Mouse (Mus musculus): ENCODE data around the gene Kif23. TPM values are rescaled to one million over a fixed set of nuclear protein-coding genes. Genes with fewer than 3 reads are reported as not detected.

Gene Kif23
- polyA plus RNA-seq, 1 experiment from 2014 or later, result 140 TPM

- ATAC-seq (ENCODE audit: insufficient number of reproducible peaks, insufficient read depth, low FRiP score, low read depth), result no peak
- H3K9me3 ChIP-seq (ENCODE audit: control insufficient read depth, low read depth, low read length), result no peaks in the 10 kb centered on the region
- H3K27me3 ChIP-seq (ENCODE audit: control insufficient read depth, insufficient read depth, low read length), result no peaks in the 10 kb centered on the region
- H3K4me3 ChIP-seq (ENCODE audit: low read depth, low read length), result no peak overlapping the region
- H3K4me2 ChIP-seq (replicated peaks; ENCODE audit: low read depth, low read length), result no peak overlapping the region
- H3K4me1 ChIP-seq (ENCODE audit: control insufficient read depth, insufficient read depth, low read length), result no peaks in the 10 kb centered on the region
- no peak overlapping the region for H3K27ac ChIP-seq (ENCODE audit: low read length)
- WGBS, result 71% methylated on average over 8 of the region's 8 CpGs
- H3K9ac ChIP-seq (replicated peaks; ENCODE audit: low read depth, low read length), result no peak overlapping the region
- H3K36me3 ChIP-seq (ENCODE audit: control insufficient read depth, insufficient read depth, low read length), result no peaks in the 10 kb centered on the region
Measured at GRCm38 (mm10) chr9:61872246-61872941, 74.2 kb downstream of the Kif23 start.

GRCm38 (mm10) chr9:61871839-61872238, 74.7 kb downstream of the Kif23 start:
- Histone ChIP-seq H3K4me2 (replicated peaks; ENCODE audit: low read depth, low read length) (no peak overlapping the region), H3K4me3 (ENCODE audit: low read depth, low read length) (no peak overlapping the region), H3K9me3 (ENCODE audit: control insufficient read depth, low read depth, low read length) (no peaks in the 10 kb centered on the region), H3K36me3 (ENCODE audit: control insufficient read depth, insufficient read depth, low read length) (no peaks in the 10 kb centered on the region), H3K9ac (replicated peaks; ENCODE audit: low read depth, low read length) (no peak overlapping the region), H3K27me3 (ENCODE audit: control insufficient read depth, insufficient read depth, low read length) (no peaks in the 10 kb centered on the region), H3K27ac (ENCODE audit: low read length) (no peak overlapping the region), H3K4me1 (ENCODE audit: control insufficient read depth, insufficient read depth, low read length) (no peaks in the 10 kb centered on the region)
- ATAC-seq (ENCODE audit: insufficient number of reproducible peaks, insufficient read depth, low FRiP score, low read depth), result no peak
- WGBS, result 74% methylated on average over 6 of the region's 6 CpGs

GRCm38 (mm10) chr9:61867659-61868058, 78.9 kb downstream of the Kif23 start:
- H3K4me3 ChIP-seq (ENCODE audit: low read depth, low read length), result no peak overlapping the region
- no peak overlapping the region for H3K4me2 ChIP-seq (replicated peaks; ENCODE audit: low read depth, low read length)
- no peaks in the 10 kb centered on the region for H3K4me1 ChIP-seq (ENCODE audit: control insufficient read depth, insufficient read depth, low read length)
- ATAC-seq (ENCODE audit: insufficient number of reproducible peaks, insufficient read depth, low FRiP score, low read depth), result no peak
- H3K36me3 ChIP-seq (ENCODE audit: control insufficient read depth, insufficient read depth, low read length), result no peaks in the 10 kb centered on the region
- no peak overlapping the region for H3K9ac ChIP-seq (replicated peaks; ENCODE audit: low read depth, low read length)
- H3K27me3 ChIP-seq (ENCODE audit: control insufficient read depth, insufficient read depth, low read length), result no peaks in the 10 kb centered on the region
- H3K27ac ChIP-seq (ENCODE audit: low read length), result no peak overlapping the region
- WGBS, result 72% methylated on average over 11 of the region's 11 CpGs
- H3K9me3 ChIP-seq (ENCODE audit: control insufficient read depth, low read depth, low read length), result no peaks in the 10 kb centered on the region; the same call in 1 of the 2 replicates

Other genes starting within 250 kb of the Kif23 start
- 1,594 and 1,757 TPM in 2 replicates for gene Rplp1, start 32.2 kb downstream of the Kif23 start, polyA plus RNA-seq (2014; fragmentation: Nextera tagmentation; extraction: Ambion mirVana)
- 18.7 and 20.5 TPM in 2 replicates for gene Paqr5, start 80.1 kb upstream of the Kif23 start, polyA plus RNA-seq (2014; fragmentation: Nextera tagmentation; extraction: Ambion mirVana)
- gene Glce, start 175.9 kb upstream of the Kif23 start, polyA plus RNA-seq (2014; fragmentation: Nextera tagmentation; extraction: Ambion mirVana), result 26.5 and 27.6 TPM in 2 replicates

Data from stomach, embryonic 14.5 days (tissue).